Mouse (Mus musculus) testis, adult 2 months (tissue): ENCODE data around the gene Gm44790. TPM values are rescaled to one million over a fixed set of nuclear protein-coding genes. Genes with fewer than 3 reads are reported as not detected.

Experiments
- H3K27ac ChIP-seq: fragments of 200-500 bp; 2 replicates; pipeline ENCODE4 v1.5.1; 2012; ENCODE audit warnings: low read depth, low read length; ENCODE audit not compliant: control insufficient read depth, insufficient read depth
- H3K27me3 ChIP-seq: fragments of 200-500 bp; 2 replicates; pipeline ENCODE4 v1.6.1; 2012; ENCODE audit warnings: mild to moderate bottlenecking, low read length, moderate library complexity; ENCODE audit not compliant: control insufficient read depth, insufficient read depth
- H3K36me3 ChIP-seq: fragments of 200-500 bp; 2 replicates; pipeline ENCODE4 v1.6.1; 2012; ENCODE audit warnings: mild to moderate bottlenecking, low read length; ENCODE audit not compliant: control insufficient read depth, insufficient read depth
- H3K4me1 ChIP-seq: fragments of 200-500 bp; 2 replicates; pipeline ENCODE4 v1.6.1; 2012; ENCODE audit warnings: low read length; ENCODE audit not compliant: control insufficient read depth, insufficient read depth
- H3K4me3 ChIP-seq: fragments of 200-500 bp; 2 replicates; pipeline ENCODE4 v1.5.1; 2012; ENCODE audit warnings: low read depth, mild to moderate bottlenecking, low read length, moderate library complexity, mixed read lengths; ENCODE audit not compliant: control insufficient read depth
- CTCF ChIP-seq: fragments of 200-500 bp; IDR thresholded peaks from 2 replicates; pipeline ENCODE4 v1.5.1; 2012; ENCODE audit warnings: low read depth, mild to moderate bottlenecking, inconsistent platforms, low read length, moderate library complexity; ENCODE audit not compliant: control insufficient read depth, insufficient read depth, insufficient replicate concordance
- POLR2A ChIP-seq: fragments of 200-500 bp; IDR thresholded peaks from 2 replicates; pipeline ENCODE4 v1.6.1; 2012; ENCODE audit warnings: low read depth, mild to moderate bottlenecking, inconsistent platforms, low read length, moderate library complexity; ENCODE audit not compliant: control insufficient read depth
- polyA plus RNA-seq: library from polyadenylated mRNA; depleted of rRNA; stranded (reverse); fragments of >200 nt; gene quantifications from 2 replicates; pipeline ENCODE4 v1.2.3, GENCODE M21; 2012; rRNA removed

Gene Gm44790
- polyA plus RNA-seq, 1 experiment: 3.1 TPM

DNA sequence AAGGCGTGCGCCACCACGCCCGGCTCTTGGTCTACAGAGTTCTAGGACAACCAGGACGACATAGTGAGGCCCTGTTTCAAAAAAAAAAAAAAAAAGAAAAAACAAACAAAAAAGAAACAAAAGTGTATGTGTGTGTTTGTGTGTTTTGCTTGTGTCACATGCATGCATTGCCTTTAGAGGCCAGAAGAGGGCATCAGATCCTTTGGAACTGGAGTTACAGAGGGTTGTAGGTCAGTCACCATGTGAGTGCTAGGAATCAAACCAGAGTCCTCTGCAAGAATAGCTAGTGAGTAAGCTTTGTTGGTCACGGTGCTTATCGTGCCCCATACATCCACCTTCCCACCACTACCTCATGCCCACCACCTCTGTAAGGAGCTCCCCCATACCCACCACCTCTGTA is 68.3 kb downstream of the Gm44790 start:
- Histone ChIP-seq H3K27ac (no peak overlapping the region), H3K27me3 (no peaks in the 10 kb centered on the region), H3K36me3 (no peaks in the 10 kb centered on the region), H3K4me1 (peaks cover 3% of the 10 kb centered on the region), H3K4me3 (no peak overlapping the region)
- TF ChIP-seq POLR2A (no peak), CTCF (no peak)

Other genes starting within 250 kb of the Gm44790 start
- 2.1 and 2.7 TPM in 2 replicates for gene Tgfa, start 231.4 kb upstream of the Gm44790 start, polyA plus RNA-seq
- 13.4 and 16.4 TPM in 2 replicates for gene Fam136a, start 61.0 kb upstream of the Gm44790 start, polyA plus RNA-seq
- 68.3 and 87.3 TPM in 2 replicates for gene Snrpg, start 55.4 kb upstream of the Gm44790 start, polyA plus RNA-seq
- 4.8 and 5.0 TPM in 2 replicates for gene Pcyox1, start 29.5 kb upstream of the Gm44790 start, polyA plus RNA-seq
- 9.0 and 9.7 TPM in 2 replicates for gene Tia1, start 22.4 kb upstream of the Gm44790 start, polyA plus RNA-seq
- gene C87436, start 11.7 kb downstream of the Gm44790 start, polyA plus RNA-seq: 77.1 and 82.3 TPM in 2 replicates
- 91.6 and 99.3 TPM in 2 replicates for gene Pcbp1, start 99.7 kb downstream of the Gm44790 start, polyA plus RNA-seq
- gene Asprv1, start 201.5 kb downstream of the Gm44790 start, polyA plus RNA-seq: 0.75 and 0.77 TPM in 2 replicates
- gene Mxd1, start 242.5 kb downstream of the Gm44790 start, polyA plus RNA-seq: 29.6 and 31.4 TPM in 2 replicates